13 mouse cellular contexts compared by ENCODE assay signal in the genomic region with DNA sequence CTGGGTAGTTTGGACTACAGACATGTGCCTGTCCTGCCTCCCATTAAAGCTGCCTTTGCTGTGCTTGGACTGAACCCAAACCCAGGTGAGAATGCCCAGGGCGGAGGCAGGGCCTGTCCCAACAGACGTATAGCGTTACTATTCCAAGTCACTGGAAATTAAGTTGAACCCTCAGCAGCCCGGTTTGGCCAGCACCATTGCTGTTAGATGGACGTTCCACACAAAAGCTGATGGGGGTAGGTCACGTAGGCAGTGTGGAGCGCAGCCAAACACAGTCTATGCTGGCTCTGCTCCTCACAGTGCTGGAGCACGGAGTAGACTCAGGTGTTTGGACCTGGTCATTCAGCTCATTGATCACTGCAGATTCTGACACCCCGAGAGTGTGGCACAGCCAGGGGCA. TPM values are rescaled to one million over a fixed set of nuclear protein-coding genes. Genes with fewer than 3 reads are reported as not detected.
A peak's percentile ranks its signal among the peaks of the same experiment; 100 is the strongest.
DNase-seq lines count a peak whose midpoint lies in the region; ATAC-seq lines count a peak whose summit lies in the region.
"Had no signal": no experiment of that assay in that cellular context is flagged by ENCODE, and none has a peak within 500 bp of the region (broad histone marks: within the 10 kb centered on the region; RNA-seq: fewer than 3 reads in every experiment).

No protein-coding gene starts in this region.

- H3K4me2 ChIP-seq in hindbrain, embryonic 15.5 days = no peak overlapping the region
- H3K4me2 ChIP-seq in hindbrain, embryonic 13.5 days = no peak overlapping the region
- no peak overlapping the region for H3K4me2 ChIP-seq in lung, embryonic 16.5 days (ENCODE audit: low read depth, low read length)
- H3K4me2 ChIP-seq: liver, embryonic 12.5 days had no signal

- H3K4me3 ChIP-seq in hindbrain, embryonic 15.5 days = no peak overlapping the region
- no peak overlapping the region for H3K4me3 ChIP-seq in hindbrain, embryonic 13.5 days
- no peak overlapping the region for H3K4me3 ChIP-seq in lung, embryonic 16.5 days (ENCODE audit: low read length)
- H3K4me3 ChIP-seq: liver, embryonic 12.5 days had no signal

- H3K27me3 ChIP-seq in hindbrain, embryonic 15.5 days = no peaks in the 10 kb centered on the region
- H3K27me3 ChIP-seq in hindbrain, embryonic 13.5 days = no peaks in the 10 kb centered on the region
- H3K27me3 ChIP-seq in lung, embryonic 16.5 days (ENCODE audit: control insufficient read depth, insufficient read depth, low read depth, low read length) = no peaks in the 10 kb centered on the region
- H3K27me3 ChIP-seq: liver, embryonic 12.5 days had no signal

- ATAC-seq in hindbrain, embryonic 15.5 days (ENCODE audit: low FRiP score, low read depth) = peak; percentile 62; the same call in 1 of the 2 replicates
- no peak; the same call in 1 of the 2 replicates for ATAC-seq in hindbrain, embryonic 13.5 days (ENCODE audit: low FRiP score)
- ATAC-seq in lung, embryonic 16.5 days (ENCODE audit: low read depth) = no peak
- ATAC-seq in inflammation-experienced regulatory T-cells, adult 6 months = no peak
- ATAC-seq: liver, embryonic 12.5 days had no signal

- no peak overlapping the region for H3K27ac ChIP-seq in hindbrain, embryonic 15.5 days (replicated peaks)
- H3K27ac ChIP-seq in hindbrain, embryonic 13.5 days = no peak overlapping the region; the same call in 1 of the 2 replicates
- H3K27ac ChIP-seq in lung, embryonic 16.5 days (ENCODE audit: low read length) = peak overlapping the region; percentile 95; the same call in 1 of the 2 replicates
- H3K27ac ChIP-seq: liver, embryonic 12.5 days had no signal

- peaks cover 11% of the 10 kb centered on the region; the same call in 1 of the 2 replicates for H3K36me3 ChIP-seq in hindbrain, embryonic 15.5 days
- peaks cover 15% of the 10 kb centered on the region for H3K36me3 ChIP-seq in hindbrain, embryonic 13.5 days
- peaks cover 8% of the 10 kb centered on the region for H3K36me3 ChIP-seq in lung, embryonic 16.5 days (ENCODE audit: control insufficient read depth, insufficient read depth, low read length)

- H3K9me3 ChIP-seq in hindbrain, embryonic 15.5 days = no peaks in the 10 kb centered on the region
- H3K9me3 ChIP-seq in hindbrain, embryonic 13.5 days = no peaks in the 10 kb centered on the region
- H3K9me3 ChIP-seq in lung, embryonic 16.5 days (ENCODE audit: control insufficient read depth, low read length) = no peaks in the 10 kb centered on the region
- H3K9me3 ChIP-seq: liver, embryonic 12.5 days had no signal

- DNase-seq in cerebellum, postnatal 10 days = peak; percentile 44 to 52
- DNase-seq in cerebellum, adult 9-11 months = no peak
- no peak for DNase-seq in lung, adult 18-20 months
- no peak for DNase-seq in spleen, postnatal 10 days (ENCODE audit: low spot score in 2 of 2)
- DNase-seq: cerebellum, adult 11 months; lung, postnatal 4 days; midbrain, embryonic 14.5 days; thymus, adult 18-20 months had no signal

- H3K4me1 ChIP-seq in hindbrain, embryonic 15.5 days (replicated peaks) = peaks cover 34% of the 10 kb centered on the region
- H3K4me1 ChIP-seq in hindbrain, embryonic 13.5 days (replicated peaks) = peaks cover 47% of the 10 kb centered on the region
- peaks cover 54% of the 10 kb centered on the region for H3K4me1 ChIP-seq in lung, embryonic 16.5 days (replicated peaks; ENCODE audit: control insufficient read depth, insufficient read depth, low read length)

- WGBS in hindbrain, embryonic 15.5 days = 80% methylated on average over 9 of the region's 9 CpGs
- 89% methylated on average over 9 of the region's 9 CpGs for WGBS in hindbrain, embryonic 13.5 days
- 79% methylated on average over 9 of the region's 9 CpGs for WGBS in lung, embryonic 16.5 days

- H3K9ac ChIP-seq in hindbrain, embryonic 15.5 days = no peak overlapping the region
- no peak overlapping the region for H3K9ac ChIP-seq in hindbrain, embryonic 13.5 days
- H3K9ac ChIP-seq in lung, embryonic 16.5 days (ENCODE audit: low read length) = no peak overlapping the region
- H3K9ac ChIP-seq: liver, embryonic 12.5 days had no signal

RNA-seq across cellular contexts. Expression of gene Pqlc2, which starts 57.3 kb away (rescaled TPM):
- polyA plus RNA-seq in hindbrain, embryonic 15.5 days (2015; fragmentation: Nextera tagmentation; extraction: Ambion mirVana) = 13.9 and 14.0 TPM in 2 replicates
- 14.3 TPM in 2 replicates for polyA plus RNA-seq in hindbrain, embryonic 13.5 days (2015; fragmentation: Nextera tagmentation; extraction: Ambion mirVana)
- polyA plus RNA-seq in lung, embryonic 16.5 days (2015; fragmentation: Nextera tagmentation; extraction: Ambion mirVana) = 12.5 and 13.9 TPM in 2 replicates
- 10 to 100 TPM in 1 of 3 experiments, 1 to 10 TPM in 2; 7.6 to 10.0 (median 9.7) TPM for polyA plus RNA-seq in inflammation-experienced regulatory T-cells, adult 6 months (2017; shearing (Covaris generic))

RNA-seq across cellular contexts. Expression of gene Akr7a5, which starts 57.3 kb away (rescaled TPM):
- 64.8 and 66.2 TPM in 2 replicates for polyA plus RNA-seq in hindbrain, embryonic 15.5 days (2015; fragmentation: Nextera tagmentation; extraction: Ambion mirVana)
- 58.7 and 60.0 TPM in 2 replicates for polyA plus RNA-seq in hindbrain, embryonic 13.5 days (2015; fragmentation: Nextera tagmentation; extraction: Ambion mirVana)
- 94.9 and 95.0 TPM in 2 replicates for polyA plus RNA-seq in lung, embryonic 16.5 days (2015; fragmentation: Nextera tagmentation; extraction: Ambion mirVana)
- polyA plus RNA-seq in inflammation-experienced regulatory T-cells, adult 6 months (2017; shearing (Covaris generic)) = 1 to 10 TPM; 5.4 to 7.7 (median 6.8) TPM

Comparison
In these comparisons a context has a peak if more than half of its experiments do, and no peak if none do; other contexts are left out.
1. DNase-seq: peak in cerebellum, postnatal 10 days (2 of 2); none in cerebellum, adult 9-11 months (single experiment), lung, adult 18-20 months (0 of 2) and spleen, postnatal 10 days (0 of 2).